8 mouse cellular contexts compared by ENCODE assay signal in the genomic region with DNA sequence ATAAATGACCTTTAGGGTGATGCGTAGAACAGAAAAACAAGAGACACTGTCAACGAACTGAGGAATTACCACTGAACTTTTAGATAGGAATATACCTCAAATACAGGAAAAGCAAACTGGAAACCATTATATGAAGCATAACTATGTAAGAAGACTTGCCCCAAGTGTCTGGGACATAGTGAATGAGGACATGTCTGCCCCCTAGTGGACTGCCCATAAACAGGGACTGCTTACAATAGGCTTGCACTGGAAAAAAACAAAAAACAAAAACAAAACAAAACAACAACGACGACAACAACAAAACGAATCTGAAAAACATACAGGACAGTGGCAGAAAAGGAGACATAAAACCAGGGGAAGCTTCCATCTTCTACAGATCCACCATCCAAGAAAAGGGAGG.
DNase-seq lines count a peak whose midpoint lies in the region; ATAC-seq lines count a peak whose summit lies in the region.

No protein-coding gene starts in this region.

- WGBS in hindbrain, embryonic 13.5 days = 86% methylated on average over 5 of the region's 5 CpGs
- 82% methylated on average over 5 of the region's 5 CpGs for WGBS in hindbrain, embryonic 12.5 days
- WGBS in liver, embryonic 13.5 days (ENCODE audit: insufficient replicate concordance) = 63% methylated on average over 5 of the region's 5 CpGs
- WGBS in intestine, embryonic 15.5 days = 75% methylated on average over 5 of the region's 5 CpGs

- no peaks in the 10 kb centered on the region for H3K9me3 ChIP-seq in hindbrain, embryonic 13.5 days
- no peaks in the 10 kb centered on the region for H3K9me3 ChIP-seq in hindbrain, embryonic 12.5 days (replicated peaks)
- no peaks in the 10 kb centered on the region for H3K9me3 ChIP-seq in liver, embryonic 13.5 days (replicated peaks)
- H3K9me3 ChIP-seq in intestine, embryonic 15.5 days = no peaks in the 10 kb centered on the region

- H3K27me3 ChIP-seq in hindbrain, embryonic 13.5 days = no peaks in the 10 kb centered on the region
- H3K27me3 ChIP-seq in hindbrain, embryonic 12.5 days = no peaks in the 10 kb centered on the region
- H3K27me3 ChIP-seq in liver, embryonic 13.5 days = no peaks in the 10 kb centered on the region
- no peaks in the 10 kb centered on the region for H3K27me3 ChIP-seq in intestine, embryonic 15.5 days (replicated peaks)

- DNase-seq in A20 (ENCODE audit: low read depth, low spot score) = peak; percentile 86
- DNase-seq in ES-CJ7 (ENCODE audit: low read depth, low spot score) = peak; percentile 73
- DNase-seq in cerebellum, postnatal 10 days = peak; percentile 72 to 75
- peak; percentile 5 for DNase-seq in liver, embryonic 13.5 days
- DNase-seq in yolk sac, embryonic 10.5 days (ENCODE audit: low spot score) = peak; percentile 40

- H3K27ac ChIP-seq in hindbrain, embryonic 13.5 days = peak overlapping the region; percentile 44; the same call in 1 of the 2 replicates
- no peak overlapping the region for H3K27ac ChIP-seq in hindbrain, embryonic 12.5 days
- H3K27ac ChIP-seq in liver, embryonic 13.5 days = no peak overlapping the region
- H3K27ac ChIP-seq in intestine, embryonic 15.5 days = no peak overlapping the region

- no peaks in the 10 kb centered on the region for H3K36me3 ChIP-seq in hindbrain, embryonic 13.5 days
- H3K36me3 ChIP-seq in hindbrain, embryonic 12.5 days = no peaks in the 10 kb centered on the region
- H3K36me3 ChIP-seq in liver, embryonic 13.5 days = peaks cover 17% of the 10 kb centered on the region; the same call in 1 of the 2 replicates
- H3K36me3 ChIP-seq in intestine, embryonic 15.5 days = no peaks in the 10 kb centered on the region

- H3K4me2 ChIP-seq in hindbrain, embryonic 13.5 days = no peak overlapping the region
- no peak overlapping the region for H3K4me2 ChIP-seq in hindbrain, embryonic 12.5 days (replicated peaks)
- H3K4me2 ChIP-seq in liver, embryonic 13.5 days = no peak overlapping the region
- H3K4me2 ChIP-seq in intestine, embryonic 15.5 days (replicated peaks) = no peak overlapping the region

- H3K9ac ChIP-seq in hindbrain, embryonic 13.5 days = no peak overlapping the region
- no peak overlapping the region for H3K9ac ChIP-seq in hindbrain, embryonic 12.5 days
- no peak overlapping the region for H3K9ac ChIP-seq in liver, embryonic 13.5 days
- no peak overlapping the region for H3K9ac ChIP-seq in intestine, embryonic 15.5 days

- no peak overlapping the region for H3K4me3 ChIP-seq in hindbrain, embryonic 13.5 days
- H3K4me3 ChIP-seq in hindbrain, embryonic 12.5 days = no peak overlapping the region
- no peak overlapping the region for H3K4me3 ChIP-seq in liver, embryonic 13.5 days (replicated peaks)
- H3K4me3 ChIP-seq in intestine, embryonic 15.5 days (replicated peaks) = no peak overlapping the region

- peaks cover 27% of the 10 kb centered on the region for H3K4me1 ChIP-seq in hindbrain, embryonic 13.5 days (replicated peaks)
- peaks cover 21% of the 10 kb centered on the region for H3K4me1 ChIP-seq in hindbrain, embryonic 12.5 days
- H3K4me1 ChIP-seq in liver, embryonic 13.5 days (replicated peaks) = peaks cover 22% of the 10 kb centered on the region
- peaks cover 33% of the 10 kb centered on the region for H3K4me1 ChIP-seq in intestine, embryonic 15.5 days (replicated peaks)

- ATAC-seq in hindbrain, embryonic 13.5 days (ENCODE audit: low FRiP score) = no peak
- no peak for ATAC-seq in hindbrain, embryonic 12.5 days (ENCODE audit: low FRiP score)
- ATAC-seq in liver, embryonic 13.5 days (ENCODE audit: low read depth) = no peak
- no peak; the same call in 1 of the 2 replicates for ATAC-seq in intestine, embryonic 15.5 days

Comparison
In these comparisons a context has a peak if more than half of its experiments do, and no peak if none do; other contexts are left out.
1. DNase-seq: peak in every context shown above with its lines; median percentile 86 in A20; 74 in cerebellum, postnatal 10 days; 73 in ES-CJ7; 40 in yolk sac, embryonic 10.5 days; 5 in liver, embryonic 13.5 days.